Mouse (Mus musculus) colon, adult 2 months (tissue): Measurements from ENCODE around the gene Hcn3. TPM values are rescaled to one million over a fixed set of nuclear protein-coding genes. Genes with fewer than 3 reads are reported as not detected.

ENCODE experiments used
- polyA plus RNA-seq: library from polyadenylated mRNA; depleted of rRNA; stranded (reverse); fragments of >200 nt; gene quantifications from 2 replicates; pipeline ENCODE4 v1.2.3, GENCODE M21; 2012; rRNA removed

The Hcn3 gene
- 1.1 and 1.4 TPM in 2 replicates for polyA plus RNA-seq

DNA sequence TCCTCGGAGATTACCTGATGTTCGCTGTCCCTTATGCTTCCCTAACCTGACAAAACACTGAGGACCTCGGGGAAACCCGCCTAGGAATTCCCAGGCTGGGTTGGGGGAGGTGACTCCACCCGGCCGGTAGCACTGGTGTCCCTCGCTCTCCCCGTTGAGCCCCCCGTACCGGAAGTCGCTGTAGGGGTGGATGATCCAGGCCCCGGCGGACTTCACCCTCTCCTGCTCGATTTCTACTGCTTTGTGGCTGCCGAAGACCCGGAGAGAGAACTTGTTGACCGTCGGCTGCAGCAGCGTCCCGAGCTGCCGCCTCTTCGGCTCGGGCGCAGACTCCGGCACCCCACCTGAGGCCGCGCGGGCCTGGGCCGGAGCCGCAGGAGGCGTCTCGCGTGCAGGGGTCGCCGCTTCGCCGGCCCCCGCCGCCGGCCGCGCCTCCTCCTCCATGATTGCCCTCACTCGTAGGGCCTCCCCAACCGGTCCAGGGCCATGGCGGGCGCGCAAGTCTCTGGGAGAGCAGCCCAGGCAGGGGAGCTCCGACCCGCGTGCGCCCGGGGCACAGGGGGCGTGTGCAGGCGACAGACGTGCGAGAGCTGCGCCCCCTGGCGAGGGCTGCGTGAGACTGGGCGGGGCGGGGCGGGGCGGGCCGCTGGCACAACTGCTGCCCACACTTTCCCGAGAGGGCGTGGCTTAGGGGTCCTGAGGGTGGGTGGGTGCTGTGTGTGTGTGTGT, at the start of gene Hcn3:
Hcn3 (minus strand) TSS at position 581 of the 729 bp plus-strand sequence.

DNA sequence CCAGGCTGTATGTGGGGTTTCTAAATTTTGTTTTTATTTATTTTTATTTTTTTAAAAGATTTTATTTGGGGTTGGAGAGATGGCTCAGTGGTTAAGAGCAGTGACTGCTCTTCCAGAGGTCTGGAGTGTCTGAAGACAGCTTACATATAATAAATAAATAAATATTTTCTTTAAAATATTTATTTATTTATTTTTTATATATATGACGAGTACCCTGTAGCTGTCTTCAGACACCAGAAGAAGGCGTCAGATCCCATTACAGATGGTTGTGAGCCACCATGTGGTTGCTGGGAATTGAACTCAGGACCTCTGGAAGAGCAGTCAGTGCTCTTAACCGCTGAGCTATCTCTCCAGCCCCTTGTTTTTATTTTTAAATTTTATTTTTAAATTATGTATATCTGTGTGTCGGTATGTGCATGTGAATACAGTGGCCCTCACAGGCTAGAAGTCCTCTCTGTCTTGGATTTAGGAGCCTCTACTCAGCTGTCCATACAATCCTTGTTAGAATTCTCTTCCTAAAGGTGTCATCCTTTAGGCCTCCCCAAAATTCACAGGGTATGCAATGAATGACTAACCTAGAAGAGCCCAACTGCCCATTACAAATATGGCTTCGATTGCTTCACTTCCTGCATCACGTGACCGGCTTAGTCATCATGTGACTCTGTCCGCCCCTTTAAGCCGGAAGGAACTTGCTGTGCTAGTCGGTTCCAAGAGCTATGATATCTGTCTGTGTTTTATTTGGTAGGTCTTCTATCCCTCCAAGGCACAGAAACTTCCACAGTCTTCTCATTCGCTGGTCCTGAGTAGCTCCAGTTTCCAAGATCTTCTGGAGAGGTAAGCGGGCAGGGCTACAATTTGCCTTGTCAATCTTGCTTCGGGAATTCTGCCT, 42.5 kb upstream of the Hcn3 start, which contains the start of gene Gba:
Gba (plus strand) TSS at position 676 of the 889 bp plus-strand sequence.

DNA sequence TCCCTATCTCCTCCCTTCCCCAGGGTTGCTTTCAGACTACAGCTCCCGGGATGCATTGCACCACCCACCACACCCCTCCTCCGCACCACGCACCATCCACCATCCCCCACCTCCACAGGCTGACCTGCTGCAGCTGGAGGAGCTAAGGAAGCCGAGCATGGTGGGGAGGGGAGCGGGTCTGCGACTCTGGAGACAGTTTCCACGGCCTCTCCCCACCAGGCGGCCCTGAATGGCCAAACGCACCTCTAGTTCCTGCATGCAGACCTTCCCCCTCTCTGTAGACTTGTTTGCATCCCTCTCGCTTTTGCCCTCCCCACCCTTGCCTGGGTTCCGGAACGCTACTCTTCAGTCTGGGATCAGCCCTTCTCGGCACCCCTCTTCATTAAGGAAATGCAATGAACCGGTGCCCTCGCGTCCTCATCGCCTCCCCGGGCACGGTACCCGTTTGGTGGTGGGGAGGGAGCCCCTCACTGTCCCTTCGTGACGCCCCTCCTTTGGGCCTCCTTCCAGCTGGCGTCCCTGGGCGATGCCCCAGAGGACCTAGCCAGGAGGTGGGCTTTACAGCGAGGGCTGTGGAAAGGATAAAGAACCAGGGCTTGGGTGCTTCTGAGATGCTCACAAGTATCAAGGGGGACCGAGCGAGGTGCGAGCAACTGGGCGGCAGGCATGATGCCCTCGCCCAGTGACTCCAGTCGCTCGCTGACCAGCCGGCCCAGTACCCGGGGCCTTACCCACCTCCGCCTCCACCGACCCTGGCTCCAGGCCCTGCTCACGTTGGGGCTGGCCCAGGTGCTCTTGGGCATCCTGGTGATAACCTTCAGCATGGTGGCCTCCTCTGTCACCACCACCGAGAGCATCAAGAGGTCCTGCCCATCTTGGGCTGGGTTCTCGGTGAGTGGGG, 23.3 kb upstream of the Hcn3 start, which contains the start of gene Fam189b:
Fam189b (plus strand) TSS at position 86 of the 901 bp plus-strand sequence.

DNA sequence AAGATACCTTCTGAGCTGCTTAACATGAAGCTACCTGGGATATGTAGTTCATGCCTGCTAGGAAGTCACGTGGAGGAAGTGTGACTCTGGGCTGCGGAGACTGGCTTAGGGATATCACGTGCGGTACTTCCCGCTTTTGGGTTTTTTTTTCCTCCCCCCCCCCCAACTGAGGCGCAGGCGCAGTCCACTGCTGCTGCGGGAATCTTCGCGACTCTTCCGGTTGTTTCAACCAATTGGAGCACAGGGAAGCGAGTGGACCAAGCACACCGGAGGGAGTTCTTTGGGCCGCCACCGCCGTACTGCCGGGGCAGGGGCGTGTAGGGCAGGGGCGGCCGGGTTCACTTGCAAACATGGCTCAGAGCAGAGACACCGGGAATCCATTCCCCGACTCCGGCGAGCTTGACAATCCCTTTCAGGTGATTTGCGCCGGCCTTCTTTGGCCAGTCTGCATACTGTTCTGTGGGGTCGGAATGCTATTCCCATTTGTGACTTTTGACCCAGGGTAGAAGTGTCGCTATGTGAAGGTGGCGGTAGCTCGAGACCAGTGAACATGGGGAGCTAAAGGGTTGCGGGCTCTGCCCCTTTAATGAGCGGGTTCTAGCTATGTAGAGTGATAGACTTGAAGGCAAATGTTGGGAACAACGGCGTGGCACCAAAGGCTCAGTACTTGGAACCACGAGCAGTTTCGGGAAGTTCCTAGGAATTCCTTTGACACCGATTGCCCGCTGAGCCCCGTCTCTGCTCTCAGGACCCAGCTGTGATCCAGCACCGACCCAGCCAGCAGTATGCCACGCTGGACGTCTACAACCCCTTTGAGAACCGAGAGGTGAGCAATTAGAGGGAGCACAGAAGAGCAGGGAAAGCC, 17.5 kb upstream of the Hcn3 start, which contains the start of gene Scamp3:
Scamp3 (plus strand) TSS at position 232 of the 865 bp plus-strand sequence.

GRCm38 (mm10) chr3:89164506-89165267, 4.7 kb upstream of the Hcn3 start, which contains the start of gene Clk2:
Gene Clk2 (plus strand): TSS chr3:89164795.

GRCm38 (mm10) chr3:89135958-89136357, 24.0 kb downstream of the Hcn3 start, which contains the start of gene Pklr:
Gene Pklr (plus strand): TSS chr3:89136142.

DNA sequence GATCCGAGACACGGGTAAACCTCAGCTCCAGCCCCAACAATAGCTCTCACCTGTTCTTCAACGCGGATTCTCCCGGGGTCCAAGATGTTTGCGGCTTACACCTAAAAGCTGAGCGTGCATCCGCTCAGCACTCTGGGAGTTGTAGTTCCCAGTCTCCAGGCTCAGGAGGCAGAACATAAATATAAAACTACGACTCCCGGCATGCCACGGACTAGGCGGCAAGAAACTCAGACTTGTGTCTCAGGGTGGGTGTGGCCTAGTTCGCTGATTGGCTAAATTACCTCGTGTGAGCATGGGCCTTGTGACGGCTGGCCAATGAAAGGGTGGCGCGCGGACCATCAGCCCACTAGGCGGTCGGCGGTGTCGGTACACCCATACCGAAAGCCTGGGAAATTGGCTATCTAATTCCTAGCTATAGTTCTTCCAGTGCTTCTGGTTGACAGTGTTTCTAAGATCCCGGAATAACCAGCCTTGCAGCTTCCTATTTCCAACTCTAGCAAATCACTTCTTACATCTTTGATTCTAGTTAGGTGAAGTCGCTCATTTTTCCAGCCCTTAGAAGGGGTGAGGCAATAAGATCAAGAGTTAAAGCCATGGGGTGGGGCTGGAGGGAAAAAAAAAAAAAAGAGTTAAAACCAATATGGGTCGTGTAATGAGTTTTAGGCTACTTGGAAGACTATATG, 58.0 kb downstream of the Hcn3 start, which contains the start of gene Fdps:
Fdps (minus strand) TSS at position 148 of the 683 bp plus-strand sequence.

GRCm38 (mm10) chr3:89100811-89101210, 59.2 kb downstream of the Hcn3 start, which contains the start of gene Gm43738:
Gene Gm43738 (minus strand): TSS chr3:89101099.

Other genes starting within 250 kb of the Hcn3 start
- gene Msto1, start 246.2 kb downstream of the Hcn3 start, polyA plus RNA-seq = 19.9 and 25.5 TPM in 2 replicates
- gene Ash1l, start 209.6 kb downstream of the Hcn3 start, polyA plus RNA-seq = 4.8 and 5.0 TPM in 2 replicates
- 29.0 and 31.6 TPM in 2 replicates for gene Dap3, start 209.0 kb downstream of the Hcn3 start, polyA plus RNA-seq
- 51.1 and 73.3 TPM in 2 replicates for gene Rusc1, start 66.9 kb downstream of the Hcn3 start, polyA plus RNA-seq
- gene Gm43738, start 59.1 kb downstream of the Hcn3 start, polyA plus RNA-seq = not detected in 2 replicates
- gene Fdps, start 58.2 kb downstream of the Hcn3 start, polyA plus RNA-seq = 109 and 128 TPM in 2 replicates
- 240 and 244 TPM in 2 replicates for gene Pklr, start 24.1 kb downstream of the Hcn3 start, polyA plus RNA-seq
- 42.4 and 43.0 TPM in 2 replicates for gene Clk2, start 4.6 kb upstream of the Hcn3 start, polyA plus RNA-seq
- gene Scamp3, start 17.3 kb upstream of the Hcn3 start, polyA plus RNA-seq = 95.0 and 102 TPM in 2 replicates
- 40.2 and 42.7 TPM in 2 replicates for gene Fam189b, start 22.9 kb upstream of the Hcn3 start, polyA plus RNA-seq
- 60.8 and 73.9 TPM in 2 replicates for gene Gba, start 42.7 kb upstream of the Hcn3 start, polyA plus RNA-seq
- 48.4 and 68.6 TPM in 2 replicates for gene Thbs3, start 55.0 kb upstream of the Hcn3 start, polyA plus RNA-seq
- gene Mtx1, start 66.9 kb upstream of the Hcn3 start, polyA plus RNA-seq = 165 and 219 TPM in 2 replicates
- gene Muc1, start 68.9 kb upstream of the Hcn3 start, polyA plus RNA-seq = 26.0 and 27.3 TPM in 2 replicates
- 263 and 392 TPM in 2 replicates for gene Krtcap2, start 85.8 kb upstream of the Hcn3 start, polyA plus RNA-seq
- 60.5 TPM in 2 replicates for gene Trim46, start 86.1 kb upstream of the Hcn3 start, polyA plus RNA-seq
- 440 and 595 TPM in 2 replicates for gene Dpm3, start 99.2 kb upstream of the Hcn3 start, polyA plus RNA-seq
- gene Slc50a1, start 110.4 kb upstream of the Hcn3 start, polyA plus RNA-seq = 254 and 375 TPM in 2 replicates
- gene Efna1, start 120.9 kb upstream of the Hcn3 start, polyA plus RNA-seq = 126 and 153 TPM in 2 replicates
- 9.3 and 13.3 TPM in 2 replicates for gene Efna3, start 162.8 kb upstream of the Hcn3 start, polyA plus RNA-seq
- gene Efna4, start 177.8 kb upstream of the Hcn3 start, polyA plus RNA-seq = 17.4 and 24.5 TPM in 2 replicates
- gene Adam15, start 189.8 kb upstream of the Hcn3 start, polyA plus RNA-seq = 211 and 244 TPM in 2 replicates
- 0.67 and 1.0 TPM in 2 replicates for gene Dcst2, start 201.8 kb upstream of the Hcn3 start, polyA plus RNA-seq
- 0.77 and 1.1 TPM in 2 replicates for gene Dcst1, start 205.1 kb upstream of the Hcn3 start, polyA plus RNA-seq
- gene Zbtb7b, start 234.6 kb upstream of the Hcn3 start, polyA plus RNA-seq = 214 and 219 TPM in 2 replicates
- gene Lenep, start 242.6 kb upstream of the Hcn3 start, polyA plus RNA-seq = not detected in 2 replicates